Mouse (Mus musculus) neural tube, embryonic 12.5 days (tissue): ENCODE measurements at regions not wholly inside any gene's neighbourhood (a gene's known extent, or its start where the extent isn't known, plus 50 kb on each side); places are given as distances from the start of the nearest gene placed in this dataset. TPM values are rescaled to one million over a fixed set of nuclear protein-coding genes. Genes with fewer than 3 reads are reported as not detected.
A peak's percentile ranks its signal among the peaks of the same experiment; 100 is the strongest.
"Not testable (repeated sequence)": the region's sequence is repeated elsewhere in the genome, so short reads cannot be mapped to it uniquely, and the experiment has no call there.

Experiments
- ATAC-seq: fragments of 200-750 bp; cut with Nextera tagmentation; 2 replicates; pipeline ENCODE4 v1.8.0; 2017; ENCODE audit warnings: low read depth, mild to moderate bottlenecking, moderate TSS enrichment, moderate library complexity; ENCODE audit not compliant: low FRiP score
- H3K27ac ChIP-seq: fragments of 300-500 bp; sonication (generic); 2 replicates; pipeline ENCODE4 v1.5.1; 2016
- H3K27me3 ChIP-seq: fragments of 300-500 bp; sonication (generic); replicated peaks from 2 replicates; pipeline ENCODE4 v1.6.1; 2016; ENCODE audit warnings: mild to moderate bottlenecking
- H3K36me3 ChIP-seq: fragments of 300-500 bp; sonication (generic); 2 replicates; pipeline ENCODE4 v1.6.1; 2016; ENCODE audit warnings: mild to moderate bottlenecking
- H3K4me1 ChIP-seq: fragments of 300-500 bp; sonication (generic); 2 replicates; pipeline ENCODE4 v1.6.1; 2016
- H3K4me2 ChIP-seq: fragments of 300-500 bp; sonication (generic); replicated peaks from 2 replicates; pipeline ENCODE4 v1.6.1; 2016; ENCODE audit warnings: mild to moderate bottlenecking
- H3K4me3 ChIP-seq: fragments of 300-500 bp; sonication (generic); 2 replicates; pipeline ENCODE4 v1.5.1; 2016
- H3K9ac ChIP-seq: fragments of 300-500 bp; sonication (generic); 2 replicates; pipeline ENCODE4 v1.6.1; 2016; ENCODE audit warnings: mild to moderate bottlenecking
- H3K9me3 ChIP-seq: fragments of 300-500 bp; sonication (generic); 2 replicates; pipeline ENCODE4 v1.6.1; 2016; ENCODE audit warnings: mild to moderate bottlenecking
- WGBS: fragments of 180-500 bp; shearing (Covaris S2); methylation state at CpG from one replicate; pipeline ENCODE4 v1.1.7; 2016; 5-methylcytosine and 5-hydroxymethylcytosine counted together
- microRNA-seq: library from miRNA; unstranded; fragments of <30 nt; microRNA quantifications from one replicate; pipeline ENCODE4, GENCODE M21; 2017

- ATAC-seq, result no peak
- no peaks in the 10 kb centered on the region for H3K27me3 ChIP-seq
- no peaks in the 10 kb centered on the region for H3K4me1 ChIP-seq
- H3K9ac ChIP-seq, result no peak overlapping the region
- no peak overlapping the region for H3K27ac ChIP-seq
- H3K4me2 ChIP-seq, result peak overlapping the region; percentile 47; the same call in 1 of the 2 replicates
- H3K36me3 ChIP-seq, result no peaks in the 10 kb centered on the region
- no peak overlapping the region for H3K4me3 ChIP-seq
- no peaks in the 10 kb centered on the region for H3K9me3 ChIP-seq
- WGBS, result 56% methylated on average over 5 of the region's 5 CpGs
Observed at GRCm38 (mm10) chrX:93070290-93070611, 216.0 kb upstream of the Arx start.

GRCm38 (mm10) chrX:93088976-93089375, 197.3 kb upstream of the Arx start:
- no peak overlapping the region for H3K4me3 ChIP-seq
- no peak overlapping the region for H3K4me2 ChIP-seq
- H3K36me3 ChIP-seq, result no peaks in the 10 kb centered on the region
- H3K27me3 ChIP-seq, result no peaks in the 10 kb centered on the region
- 37% methylated on average over 3 of the region's 3 CpGs for WGBS
- ATAC-seq, result no peak
- H3K27ac ChIP-seq, result no peak overlapping the region
- H3K9ac ChIP-seq, result no peak overlapping the region
- H3K4me1 ChIP-seq, result no peaks in the 10 kb centered on the region
- no peaks in the 10 kb centered on the region for H3K9me3 ChIP-seq

GRCm38 (mm10) chrX:93097551-93097950, 188.7 kb upstream of the Arx start:
- Histone ChIP-seq H3K27me3 (no peaks in the 10 kb centered on the region), H3K9ac (no peak overlapping the region), H3K27ac (no peak overlapping the region), H3K9me3 (no peaks in the 10 kb centered on the region), H3K4me2 (no peak overlapping the region), H3K36me3 (no peaks in the 10 kb centered on the region), H3K4me3 (no peak overlapping the region), H3K4me1 (no peaks in the 10 kb centered on the region)
- 50% methylated on average over 2 of the region's 2 CpGs for WGBS
- ATAC-seq, result no peak

- H3K4me3 ChIP-seq, result no peak overlapping the region
- H3K36me3 ChIP-seq, result no peaks in the 10 kb centered on the region
- H3K27ac ChIP-seq, result no peak overlapping the region
- no peak overlapping the region for H3K4me2 ChIP-seq
- no peaks in the 10 kb centered on the region for H3K4me1 ChIP-seq
- WGBS, result 63% methylated on average over 4 of the region's 4 CpGs
- no peaks in the 10 kb centered on the region for H3K27me3 ChIP-seq
- H3K9ac ChIP-seq, result no peak overlapping the region
- no peak for ATAC-seq
- no peaks in the 10 kb centered on the region for H3K9me3 ChIP-seq
Observed at GRCm38 (mm10) chrX:93107930-93108567, 178.2 kb upstream of the Arx start.

- not testable (repeated sequence) for H3K27ac ChIP-seq, H3K9me3 ChIP-seq, H3K4me1 ChIP-seq, ATAC-seq, H3K4me2 ChIP-seq, H3K36me3 ChIP-seq, H3K9ac ChIP-seq, H3K4me3 ChIP-seq, H3K27me3 ChIP-seq
Observed at GRCm38 (mm10) chrX:93154367-93154766, 131.9 kb upstream of the Arx start.

- Histone ChIP-seq H3K4me2 (no peak overlapping the region), H3K27ac (no peak overlapping the region), H3K27me3 (no peaks in the 10 kb centered on the region), H3K9me3 (no peaks in the 10 kb centered on the region), H3K36me3 (no peaks in the 10 kb centered on the region), H3K4me3 (no peak overlapping the region), H3K4me1 (no peaks in the 10 kb centered on the region), H3K9ac (no peak overlapping the region)
- ATAC-seq, result no peak
Observed at GRCm38 (mm10) chrX:93159105-93159504, 127.1 kb upstream of the Arx start.

GRCm38 (mm10) chrX:93160956-93161355, 125.3 kb upstream of the Arx start:
- 78% methylated on average over 1 of the region's 1 CpGs for WGBS
- no peaks in the 10 kb centered on the region for H3K4me1 ChIP-seq
- no peaks in the 10 kb centered on the region for H3K9me3 ChIP-seq
- H3K36me3 ChIP-seq, result no peaks in the 10 kb centered on the region
- no peaks in the 10 kb centered on the region for H3K27me3 ChIP-seq
- no peak overlapping the region for H3K27ac ChIP-seq
- no peak overlapping the region for H3K4me3 ChIP-seq
- no peak overlapping the region for H3K4me2 ChIP-seq
- ATAC-seq, result no peak
- no peak overlapping the region for H3K9ac ChIP-seq

Small RNA genes in the stretch of these regions (microRNA-seq; reads per million reads assigned to microRNA genes)
- not detected for gene Gm24973
